Mouse (Mus musculus): ENCODE data around the gene Tmem179b.

DNA sequence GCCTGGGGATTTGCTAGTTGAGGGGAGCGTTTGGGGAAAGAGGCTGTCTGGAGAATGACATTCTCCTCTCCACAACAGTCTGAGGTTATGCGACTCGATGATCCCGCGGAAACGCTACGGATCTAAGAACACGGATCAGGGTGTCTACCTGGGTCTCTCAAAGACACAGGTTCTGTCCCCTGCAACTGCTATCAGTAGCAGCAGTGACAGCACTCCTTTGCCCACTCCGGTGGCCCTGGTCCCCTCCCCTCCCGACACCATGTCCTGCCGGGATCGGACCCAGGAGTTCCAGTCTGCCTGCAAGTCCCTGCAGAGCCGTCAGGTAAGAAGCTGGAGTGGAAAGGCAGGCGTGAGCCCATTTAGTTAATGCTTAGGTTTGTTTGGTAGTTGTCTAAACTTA, 32.1 kb downstream of the Tmem179b start:
- TF ChIP-seq POLR2A (IDR thresholded peaks at IDR 0.05; ENCODE audit: control insufficient read depth, low read depth, low read length) (no peak), CTCF (IDR thresholded peaks at IDR 0.05; ENCODE audit: control insufficient read depth, insufficient read depth, insufficient replicate concordance, low read depth, low read length) (no peak)

Data from testis, adult 2 months (tissue).